Mouse (Mus musculus) v-Abl transformed pro-B cells (cell line): ENCODE measurements around the gene Entpd1.

Source experiments
- in situ Hi-C, 2 experiments: fragments of 400-800 bp; cut with MboI; formaldehyde crosslinking; loops; one replicate each; pipeline ENCODE4 v1.15.1; 2025; ENCODE audit not compliant: unreplicated experiment in 2 of 2

The Entpd1 gene

GRCm38 (mm10) chr19:40659651-40660478 lies 47.7 kb downstream of the Entpd1 start:
- in situ Hi-C loops: loop anchor here (5.0 to 10.0 kb wide), 2 partner anchors 48 to 55 kb away; partner anchors contain the start of genes Entpd1 (in 1 of the 2) and Tctn3 (in 1 of the 2)

GRCm38 (mm10) chr19:40660510-40660909 lies 48.3 kb downstream of the Entpd1 start:
- in situ Hi-C loops: no loop called here

GRCm38 (mm10) chr19:40661108-40661507 lies 48.9 kb downstream of the Entpd1 start:
- in situ Hi-C loops: no loop called here

GRCm38 (mm10) chr19:40661874-40662273 lies 49.7 kb downstream of the Entpd1 start:
- in situ Hi-C loops: no loop called here

GRCm38 (mm10) chr19:40662727-40663126 lies 50.6 kb downstream of the Entpd1 start:
- in situ Hi-C loops: no loop called here

- in situ Hi-C loops: loop anchor here in 1 of 2 experiments (5.0 kb wide), 1 partner anchor 42 kb away; no protein-coding TSS in a partner anchor
Measured at GRCm38 (mm10) chr19:40665778-40666177, 53.6 kb downstream of the Entpd1 start.

- in situ Hi-C loops: loop anchor here in 1 of 2 experiments (5.0 kb wide), 1 partner anchor 40 kb away; no protein-coding TSS in a partner anchor
Measured at GRCm38 (mm10) chr19:40667111-40667510, 54.9 kb downstream of the Entpd1 start.

- in situ Hi-C loops: no loop called here
Measured at GRCm38 (mm10) chr19:40675329-40675728, 63.2 kb downstream of the Entpd1 start.

- in situ Hi-C loops: no loop called here
Measured at GRCm38 (mm10) chr19:40678087-40678486, 65.9 kb downstream of the Entpd1 start.

GRCm38 (mm10) chr19:40678532-40679307 lies 66.6 kb downstream of the Entpd1 start:
- in situ Hi-C loops: no loop called here

GRCm38 (mm10) chr19:40679632-40680031 lies 67.5 kb downstream of the Entpd1 start:
- in situ Hi-C loops: no loop called here

- in situ Hi-C loops: no loop called here
Measured at GRCm38 (mm10) chr19:40684124-40684523, 72.0 kb downstream of the Entpd1 start.

- in situ Hi-C loops: no loop called here
Measured at GRCm38 (mm10) chr19:40684566-40684965, 72.4 kb downstream of the Entpd1 start.

- in situ Hi-C loops: no loop called here
Measured at GRCm38 (mm10) chr19:40687291-40687927, 75.2 kb downstream of the Entpd1 start.

GRCm38 (mm10) chr19:40693201-40693600 lies 81.0 kb downstream of the Entpd1 start:
- in situ Hi-C loops: no loop called here

- in situ Hi-C loops: no loop called here
Measured at GRCm38 (mm10) chr19:40696116-40696515, 84.0 kb downstream of the Entpd1 start.

- in situ Hi-C loops: no loop called here
Measured at GRCm38 (mm10) chr19:40698103-40698853, 86.1 kb downstream of the Entpd1 start.

- in situ Hi-C loops: no loop called here
Measured at GRCm38 (mm10) chr19:40699816-40700215, 87.7 kb downstream of the Entpd1 start.

- in situ Hi-C loops: no loop called here
Measured at GRCm38 (mm10) chr19:40702406-40702805, 90.2 kb downstream of the Entpd1 start.
